Mouse (Mus musculus): ENCODE measurements around the gene Slc25a25.

DNA sequence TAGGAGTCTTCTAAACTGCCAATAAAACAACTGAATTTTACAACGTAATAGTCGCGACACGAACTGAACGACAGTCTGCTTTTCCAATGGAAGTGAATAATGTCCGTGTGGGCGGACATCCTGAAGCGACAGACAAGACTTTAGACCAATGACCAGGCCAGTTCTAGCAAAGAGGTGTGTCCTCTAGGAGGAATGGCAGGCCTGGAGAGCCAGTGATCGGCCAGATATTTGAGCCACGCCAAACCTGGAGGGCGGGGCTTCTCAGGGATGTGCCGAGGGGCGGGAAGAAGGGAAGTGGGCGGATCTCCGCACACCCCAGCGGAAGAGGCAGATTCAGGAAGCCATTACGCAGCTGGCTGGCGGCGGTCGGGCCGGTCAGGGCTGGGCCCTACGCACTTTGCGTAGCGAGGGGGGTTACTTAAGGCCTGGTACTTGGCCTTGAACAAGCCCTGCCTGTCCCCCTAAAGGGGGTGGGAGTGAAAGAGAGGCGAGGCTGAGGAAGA is 676 bp upstream of the Slc25a25 start:
- no peak for TF ChIP-seq CTCF (IDR thresholded peaks at IDR 0.05; ENCODE audit: low read depth, low read length)
- TF ChIP-seq POLR2A (IDR thresholded peaks at IDR 0.05; ENCODE audit: borderline replicate concordance, low read depth, low read length) = no peak

All from bone marrow macrophage, adult 2 months (primary cell).